Mouse (Mus musculus) adrenal gland, postnatal 36 days (tissue): ENCODE results near the gene Palld. TPM values are rescaled to one million over a fixed set of nuclear protein-coding genes. Genes with fewer than 3 reads are reported as not detected.

Source experiments
- total RNA-seq, 2 experiments: library from RNA; stranded (reverse); gene quantifications; 2 replicates each; pipeline ENCODE4 v1.2.3; 2021

Palld gene
- total RNA-seq, 2 experiments from 2014 or later, result 33.2 to 46.8 TPM

Other genes with a start within 250 kb of the Palld start
- gene Ddx60, start 25.4 kb upstream of the Palld start, total RNA-seq, result 1 to 10 TPM; 4.2 to 6.7 TPM
- gene Anxa10, start 220.5 kb upstream of the Palld start, total RNA-seq, result not detected